Mouse (Mus musculus): ENCODE results near the gene Olfr1535.

DNA sequence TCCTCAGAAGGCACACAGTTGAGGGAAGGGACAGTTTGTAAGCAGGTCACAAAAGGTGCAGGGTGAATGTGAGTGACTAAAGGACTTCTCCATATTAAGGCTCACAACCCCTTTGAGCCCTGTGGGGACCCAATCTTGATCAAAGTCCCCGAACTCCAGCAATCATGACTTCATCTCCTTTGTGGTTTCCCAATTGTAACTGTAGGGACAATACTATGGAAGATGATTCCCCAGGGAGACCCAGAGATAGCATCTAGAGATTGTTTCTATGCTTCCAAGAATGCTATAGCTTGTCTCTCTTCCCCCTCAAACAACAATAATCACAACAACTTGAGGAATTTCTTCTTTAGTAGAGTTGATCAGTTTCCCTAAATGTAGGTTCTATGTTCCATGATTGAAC is 17.0 kb downstream of the Olfr1535 start, which contains the start of gene Olfr1366:
- no peak for TF ChIP-seq CTCF (IDR thresholded peaks at IDR 0.05; ENCODE audit: extremely low read depth, insufficient read depth, low read length)
- no peak for TF ChIP-seq POLR2A (IDR thresholded peaks at IDR 0.05; ENCODE audit: extremely low read depth, insufficient read depth, low read length)
